Mouse (Mus musculus) heart, embryonic 14.5 days (tissue): Measurements from ENCODE around the gene Rhob. TPM values are rescaled to one million over a fixed set of nuclear protein-coding genes. Genes with fewer than 3 reads are reported as not detected.

Experiments used
- ATAC-seq: fragments of 200-750 bp; cut with Nextera tagmentation; 2 replicates; pipeline ENCODE4 v1.8.0; 2017; ENCODE audit warnings: low read depth, moderate TSS enrichment; ENCODE audit not compliant: insufficient number of reproducible peaks, insufficient read depth, low FRiP score
- H3K27ac ChIP-seq, 2 experiments: fragments of 200-500 bp in 1 of 2; fragments of 300-500 bp in 1 of 2; sonication (generic) in 1 of 2; replicated peaks in 1 of 2; 2 replicates each; pipeline ENCODE4 v1.5.1; 2012 to 2014; ENCODE audit warnings: low read depth in 2 of 2, low read length in 2 of 2, control low read depth in 1 of 2, mild to moderate bottlenecking in 1 of 2, mixed read lengths in 1 of 2; ENCODE audit not compliant: control insufficient read depth in 1 of 2, insufficient read depth in 1 of 2
- H3K27me3 ChIP-seq: fragments of 300-500 bp; sonication (generic); 2 replicates; pipeline ENCODE4 v1.6.1; 2014; ENCODE audit warnings: mild to moderate bottlenecking, low read length, control low read depth; ENCODE audit not compliant: control insufficient read depth, insufficient read depth
- H3K36me3 ChIP-seq: fragments of 300-500 bp; sonication (generic); 2 replicates; pipeline ENCODE4 v1.6.1; 2014; ENCODE audit warnings: mild to moderate bottlenecking, control low read depth, low read length, mixed read lengths; ENCODE audit not compliant: control insufficient read depth, insufficient read depth
- H3K4me1 ChIP-seq, 2 experiments: fragments of 200-500 bp in 1 of 2; fragments of 300-500 bp in 1 of 2; sonication (generic) in 1 of 2; 2 replicates each; pipeline ENCODE4 v1.6.1; 2012 to 2014; ENCODE audit warnings: low read length in 2 of 2, control low read depth in 1 of 2, mixed read lengths in 1 of 2; ENCODE audit not compliant: control insufficient read depth in 2 of 2, insufficient read depth in 2 of 2
- H3K4me2 ChIP-seq: fragments of 300-500 bp; sonication (generic); 2 replicates; pipeline ENCODE4 v1.6.1; 2014; ENCODE audit warnings: mild to moderate bottlenecking, low read length
- H3K4me3 ChIP-seq, 2 experiments: fragments of 200-500 bp in 1 of 2; fragments of 300-500 bp in 1 of 2; sonication (generic) in 1 of 2; 2 replicates each; pipeline ENCODE4 v1.5.1; 2012 to 2014; ENCODE audit warnings: low read length in 2 of 2, mild to moderate bottlenecking in 2 of 2, control low read depth in 1 of 2, low read depth in 1 of 2, moderate library complexity in 1 of 2; ENCODE audit not compliant: control insufficient read depth in 1 of 2, insufficient read depth in 1 of 2
- H3K9ac ChIP-seq: fragments of 300-500 bp; sonication (generic); 2 replicates; pipeline ENCODE4 v1.6.1; 2014; ENCODE audit warnings: mild to moderate bottlenecking, low read length
- H3K9me3 ChIP-seq: fragments of 300-500 bp; sonication (generic); 2 replicates; pipeline ENCODE4 v1.6.1; 2016; ENCODE audit warnings: low read length, control low read depth; ENCODE audit not compliant: control insufficient read depth
- WGBS: fragments of 180-500 bp; shearing (Covaris S2); extraction: QIAGEN DNeasy Blood & Tissue Kit; methylation state at CpG from one replicate; pipeline ENCODE4 v1.1.7; 2014; 5-methylcytosine and 5-hydroxymethylcytosine counted together
- polyA plus RNA-seq: library from polyadenylated mRNA; unstranded; fragments of >200 nt; fragmentation: Nextera tagmentation; extraction: Ambion mirVana; gene quantifications from 2 replicates; pipeline ENCODE4 v1.2.1, GENCODE M21; 2014

The Rhob gene
- polyA plus RNA-seq, 1 experiment from 2014 or later, result 56.1 TPM

DNA sequence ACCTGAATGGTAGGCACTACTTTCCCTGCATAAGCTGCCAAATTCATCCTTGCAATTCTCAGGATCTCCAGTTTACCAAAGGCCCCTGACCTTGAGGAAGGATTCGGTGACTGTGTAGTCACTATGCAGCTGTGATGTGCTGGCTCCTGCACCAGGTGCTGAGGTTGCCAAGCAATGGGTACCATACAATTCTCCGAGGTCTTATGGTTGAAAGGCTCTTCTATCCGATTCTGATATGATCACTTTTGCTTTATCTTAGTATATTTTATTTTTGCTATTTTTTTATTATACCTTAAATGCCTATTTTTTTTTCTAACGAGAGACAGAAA, 11.2 kb downstream of the Rhob start:
- Histone ChIP-seq H3K9ac (no peak overlapping the region), H3K9me3 (no peaks in the 10 kb centered on the region), H3K27me3 (no peaks in the 10 kb centered on the region), H3K27ac (no peak overlapping the region), H3K4me2 (no peak overlapping the region), H3K36me3 (no peaks in the 10 kb centered on the region), H3K4me3 (no peak overlapping the region), H3K4me1 (peaks cover 0 to 4% of the 10 kb centered on the region in 2 experiments; a peak in 2 of 4 replicates)
- WGBS, result 82% methylated on average over 4 of the region's 4 CpGs
- no peak for ATAC-seq

DNA sequence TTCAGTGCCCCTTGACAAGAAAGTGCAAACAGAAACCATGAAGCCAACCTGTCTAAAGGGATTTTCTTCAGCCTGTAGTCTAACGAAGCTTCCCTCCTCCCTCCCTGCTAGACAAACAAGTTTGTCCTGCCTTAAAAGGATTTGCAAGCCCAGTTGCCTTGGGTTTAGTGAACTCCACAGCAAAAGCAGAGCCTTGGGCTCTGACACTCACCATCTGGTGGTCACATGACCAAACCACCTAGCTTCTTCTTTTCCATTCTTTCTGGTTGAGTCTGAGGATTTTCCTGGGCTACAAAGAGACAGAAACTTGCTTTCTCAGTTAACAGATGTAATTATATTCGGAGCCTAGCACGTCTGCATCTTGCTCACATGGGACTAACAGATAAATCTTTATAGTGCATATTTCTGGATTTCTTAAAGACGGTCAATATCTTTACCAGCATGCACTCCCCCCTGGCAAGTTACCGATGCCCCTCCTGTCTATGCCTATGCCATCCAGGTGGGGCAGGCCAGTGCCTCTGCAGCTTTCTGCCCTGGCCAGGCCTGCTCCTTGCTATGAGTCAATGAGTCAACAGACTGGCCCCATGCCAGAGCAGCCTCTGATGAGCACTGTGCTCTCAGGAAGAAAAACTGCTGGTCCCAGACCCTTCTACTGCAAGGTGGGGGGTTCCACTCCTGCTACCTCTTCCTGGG, 11.7 kb downstream of the Rhob start:
- ATAC-seq, result no peak; the same call in 1 of the 2 replicates

GRCm38 (mm10) chr12:8487281-8487680, 12.5 kb downstream of the Rhob start:
- no peak for ATAC-seq
- Histone ChIP-seq H3K4me3 (no peak overlapping the region), H3K27me3 (no peaks in the 10 kb centered on the region), H3K9ac (no peak overlapping the region), H3K9me3 (no peaks in the 10 kb centered on the region), H3K27ac (no peak overlapping the region), H3K4me2 (no peak overlapping the region), H3K36me3 (no peaks in the 10 kb centered on the region), H3K4me1 (peaks cover 0 to 4% of the 10 kb centered on the region in 2 experiments; a peak in 2 of 4 replicates)
- 60% methylated on average over 1 of the region's 1 CpGs for WGBS

More for the DNA sequence above, 11.7 kb downstream of the Rhob start:
- Histone ChIP-seq H3K4me1 (peaks cover 0 to 4% of the 10 kb centered on the region in 2 experiments; a peak in 2 of 4 replicates), H3K9me3 (no peaks in the 10 kb centered on the region), H3K27me3 (no peaks in the 10 kb centered on the region), H3K9ac (no peak overlapping the region), H3K4me2 (no peak overlapping the region), H3K4me3 (no peak overlapping the region), H3K36me3 (no peaks in the 10 kb centered on the region), H3K27ac (no peak overlapping the region)
- 67% methylated on average over 5 of the region's 5 CpGs for WGBS

GRCm38 (mm10) chr12:8485247-8485646, 14.6 kb downstream of the Rhob start:
- Histone ChIP-seq H3K9ac (no peak overlapping the region), H3K4me3 (no peak overlapping the region), H3K36me3 (no peaks in the 10 kb centered on the region), H3K4me1 (peaks cover 0 to 4% of the 10 kb centered on the region in 2 experiments; a peak in 2 of 4 replicates), H3K27me3 (no peaks in the 10 kb centered on the region), H3K27ac (no peak overlapping the region), H3K4me2 (no peak overlapping the region), H3K9me3 (no peaks in the 10 kb centered on the region)
- no peak for ATAC-seq
- 78% methylated on average over 7 of the region's 7 CpGs for WGBS

GRCm38 (mm10) chr12:8482169-8482568, 17.6 kb downstream of the Rhob start:
- ATAC-seq, result no peak

DNA sequence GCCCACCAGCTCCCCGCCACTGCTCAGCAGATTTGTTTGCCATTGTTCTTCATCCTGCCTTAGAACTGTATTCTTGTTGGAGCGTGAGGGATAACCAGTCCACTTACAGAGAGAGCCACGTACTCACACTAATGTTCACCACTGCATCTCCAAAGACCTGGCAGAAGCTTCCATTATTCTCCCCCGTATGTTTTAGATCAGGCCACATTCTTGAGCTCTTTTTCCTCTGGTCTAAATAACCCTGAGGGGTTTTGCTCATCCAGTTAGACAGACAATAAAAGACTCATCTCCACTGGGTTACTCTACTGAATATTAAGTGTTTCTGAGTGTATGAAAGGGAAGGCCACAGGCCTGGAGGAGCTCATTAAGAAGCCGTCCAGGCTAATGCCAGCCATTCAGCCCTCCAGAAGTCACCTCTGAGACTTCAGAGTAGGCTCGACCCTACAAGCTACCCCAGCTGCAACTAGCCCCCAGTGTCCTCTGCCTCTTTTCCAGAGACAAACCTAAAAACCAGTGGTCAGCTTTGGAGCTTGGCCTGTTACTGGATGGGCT, 24.9 kb downstream of the Rhob start:
- ATAC-seq, result no peak
- Histone ChIP-seq H3K27me3 (no peaks in the 10 kb centered on the region), H3K4me1 (peaks cover 10 to 11% of the 10 kb centered on the region in 2 experiments), H3K27ac (no peak overlapping the region), H3K4me3 (no peak overlapping the region), H3K4me2 (no peak overlapping the region), H3K9me3 (no peaks in the 10 kb centered on the region), H3K9ac (no peak overlapping the region), H3K36me3 (no peaks in the 10 kb centered on the region)
- 81% methylated on average over 6 of the region's 6 CpGs for WGBS

More at GRCm38 (mm10) chr12:8482169-8482568, 17.6 kb downstream of the Rhob start:
- Histone ChIP-seq H3K9me3 (no peaks in the 10 kb centered on the region), H3K4me1 (peaks cover 3 to 6% of the 10 kb centered on the region in 2 experiments), H3K36me3 (no peaks in the 10 kb centered on the region), H3K9ac (no peak overlapping the region), H3K27me3 (no peaks in the 10 kb centered on the region), H3K4me2 (no peak overlapping the region), H3K4me3 (no peak overlapping the region), H3K27ac (no peak overlapping the region)
- WGBS, result 60% methylated on average over 2 of the region's 2 CpGs

DNA sequence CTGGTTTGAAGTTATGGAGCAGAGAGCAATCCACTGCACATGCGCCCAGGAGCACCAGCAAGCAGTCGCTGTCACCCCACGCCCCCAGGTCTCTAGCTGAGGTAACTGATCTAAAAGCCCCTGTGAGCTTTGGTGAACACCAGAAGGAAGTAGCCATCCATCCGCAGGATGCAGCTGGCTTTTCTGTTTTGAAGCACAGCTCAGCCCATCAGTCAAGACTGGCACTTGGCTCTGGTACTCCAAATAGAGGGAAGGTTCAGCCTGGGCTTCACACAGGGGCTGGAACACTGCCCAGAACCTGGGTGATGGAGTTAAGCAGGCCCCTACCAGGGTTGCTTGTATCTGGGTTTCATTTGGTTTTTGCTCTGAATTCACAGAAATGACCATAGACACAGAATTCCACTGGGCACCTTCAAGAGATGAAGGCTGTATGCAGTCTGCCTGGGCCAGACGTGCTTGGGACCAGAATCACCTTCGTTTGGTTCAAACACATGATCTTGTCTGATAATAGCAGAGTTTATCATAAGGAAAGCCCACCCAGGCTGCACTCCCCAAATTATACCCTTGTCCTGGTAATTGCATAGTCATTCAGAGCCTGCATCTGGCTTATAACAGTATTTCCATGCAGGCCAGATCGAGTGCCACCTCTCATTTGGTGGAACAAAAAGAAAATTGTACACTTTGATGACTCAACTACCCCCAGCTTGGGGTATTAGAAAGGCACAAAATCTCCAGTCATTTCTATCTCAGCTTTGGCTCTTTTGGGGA, 27.0 kb downstream of the Rhob start:
- H3K27ac ChIP-seq, result no peak overlapping the region
- H3K9me3 ChIP-seq, result no peaks in the 10 kb centered on the region
- no peak overlapping the region for H3K9ac ChIP-seq
- peaks cover 7 to 11% of the 10 kb centered on the region in 2 experiments for H3K4me1 ChIP-seq
- 73% methylated on average over 7 of the region's 7 CpGs for WGBS
- no peak overlapping the region for H3K4me2 ChIP-seq
- H3K36me3 ChIP-seq, result no peaks in the 10 kb centered on the region
- ATAC-seq, result no peak
- H3K27me3 ChIP-seq, result no peaks in the 10 kb centered on the region
- H3K4me3 ChIP-seq, result no peak overlapping the region
